8 mouse cellular contexts compared by ENCODE assay signal in genomic region chr1:184034741-184035181, GRCm38 (mm10). TPM values are rescaled to one million over a fixed set of nuclear protein-coding genes. Genes with fewer than 3 reads are reported as not detected.
DNase-seq lines count a peak whose midpoint lies in the region; ATAC-seq lines count a peak whose summit lies in the region.

No protein-coding gene starts in this region.

- peaks cover 21% of the 10 kb centered on the region; the same call in 1 of the 2 replicates for H3K4me1 ChIP-seq in embryonic facial prominence, embryonic 15.5 days
- H3K4me1 ChIP-seq in liver, embryonic 13.5 days (replicated peaks) = peaks cover 35% of the 10 kb centered on the region

- H3K9ac ChIP-seq in embryonic facial prominence, embryonic 15.5 days = peak overlapping the region; percentile 28
- H3K9ac ChIP-seq in liver, embryonic 13.5 days = peak overlapping the region; percentile 69

- H3K4me3 ChIP-seq in embryonic facial prominence, embryonic 15.5 days (replicated peaks) = peak overlapping the region; percentile 72
- peak overlapping the region; percentile 77 for H3K4me3 ChIP-seq in liver, embryonic 13.5 days (replicated peaks)

- whole genome bisulfite sequencing in embryonic facial prominence, embryonic 15.5 days = 0% methylated on average over 12 of the region's 12 CpGs
- under 1% methylated on average over 12 of the region's 12 CpGs for WGBS in liver, embryonic 13.5 days (ENCODE audit: insufficient replicate concordance)

- H3K36me3 ChIP-seq in embryonic facial prominence, embryonic 15.5 days = peaks cover 6% of the 10 kb centered on the region; the same call in 1 of the 2 replicates
- no peaks in the 10 kb centered on the region for H3K36me3 ChIP-seq in liver, embryonic 13.5 days

- H3K27me3 ChIP-seq in embryonic facial prominence, embryonic 15.5 days = no peaks in the 10 kb centered on the region
- no peaks in the 10 kb centered on the region for H3K27me3 ChIP-seq in liver, embryonic 13.5 days

- no peaks in the 10 kb centered on the region for H3K9me3 ChIP-seq in embryonic facial prominence, embryonic 15.5 days (replicated peaks)
- H3K9me3 ChIP-seq in liver, embryonic 13.5 days (replicated peaks) = no peaks in the 10 kb centered on the region

- H3K4me2 ChIP-seq in embryonic facial prominence, embryonic 15.5 days (replicated peaks) = peak overlapping the region; percentile 91
- peak overlapping the region; percentile 98 for H3K4me2 ChIP-seq in liver, embryonic 13.5 days

- H3K27ac ChIP-seq in embryonic facial prominence, embryonic 15.5 days (replicated peaks) = peak overlapping the region; percentile 97
- H3K27ac ChIP-seq in liver, embryonic 13.5 days = peak overlapping the region; percentile 47; the same call in 1 of the 2 replicates

- DNase-seq in right cerebral cortex, adult 18-20 months = peak; percentile 25
- DNase-seq in right cerebral cortex, postnatal 36 days (ENCODE audit: low spot score in 2 of 2) = no peak
- DNase-seq in brain, adult 2 months (ENCODE audit: low read depth, low spot score) = peak; percentile 68
- peak; percentile 9 for DNase-seq in liver, embryonic 13.5 days
- peak; percentile 23 for DNase-seq in right cerebral cortex, postnatal 25 days
- DNase-seq in layer of hippocampus, adult 9-11 months = no peak

- ATAC-seq in embryonic facial prominence, embryonic 15.5 days (ENCODE audit: insufficient number of reproducible peaks, low FRiP score, low TSS enrichment, low read depth) = no peak
- peak; percentile 1 for ATAC-seq in inflammation-experienced regulatory T-cells, adult 6 months
- ATAC-seq in liver, embryonic 13.5 days (ENCODE audit: low read depth) = no peak

RNA-seq across cellular contexts. Expression of gene 1700056E22Rik, which starts 0.7 kb away (rescaled TPM):
- 1.8 and 2.4 TPM in 2 replicates for polyA plus RNA-seq in embryonic facial prominence, embryonic 15.5 days (2015; fragmentation: Nextera tagmentation; extraction: Ambion mirVana)
- under 1 TPM in 2 of 3 experiments, not detected in 1; 0.35 to 0.66 TPM for polyA plus RNA-seq in inflammation-experienced regulatory T-cells, adult 6 months (2017; shearing (Covaris generic))
- 0.65 and 1.00 TPM in 2 replicates for polyA plus RNA-seq in liver, embryonic 13.5 days (2015; fragmentation: Nextera tagmentation; extraction: Ambion mirVana)

RNA-seq across cellular contexts. Expression of gene Dusp10, which starts 21.7 kb away (rescaled TPM):
- 18.6 and 19.2 TPM in 2 replicates for polyA plus RNA-seq in embryonic facial prominence, embryonic 15.5 days (2015; fragmentation: Nextera tagmentation; extraction: Ambion mirVana)
- 10 to 100 TPM; 12.4 to 22.0 (median 15.7) TPM for polyA plus RNA-seq in inflammation-experienced regulatory T-cells, adult 6 months (2017; shearing (Covaris generic))
- polyA plus RNA-seq in liver, embryonic 13.5 days (2015; fragmentation: Nextera tagmentation; extraction: Ambion mirVana) = 2.7 and 3.6 TPM in 2 replicates

Comparison
In these comparisons a context has a peak if more than half of its experiments do, and no peak if none do; other contexts are left out.
1. DNase-seq: peak in right cerebral cortex, adult 18-20 months (single experiment), brain, adult 2 months (single experiment), liver, embryonic 13.5 days (single experiment) and right cerebral cortex, postnatal 25 days (single experiment); none in right cerebral cortex, postnatal 36 days (0 of 2) and layer of hippocampus, adult 9-11 months (single experiment).